Mouse (Mus musculus): ENCODE data around the gene Hdac10. TPM values are rescaled to one million over a fixed set of nuclear protein-coding genes. Genes with fewer than 3 reads are reported as not detected.
A peak's percentile ranks its signal among the peaks of the same experiment; 100 is the strongest.

Hdac10 gene
- 24.3 and 24.5 TPM in 2 replicates for polyA plus RNA-seq (2015; fragmentation: Nextera tagmentation; extraction: Ambion mirVana)

DNA sequence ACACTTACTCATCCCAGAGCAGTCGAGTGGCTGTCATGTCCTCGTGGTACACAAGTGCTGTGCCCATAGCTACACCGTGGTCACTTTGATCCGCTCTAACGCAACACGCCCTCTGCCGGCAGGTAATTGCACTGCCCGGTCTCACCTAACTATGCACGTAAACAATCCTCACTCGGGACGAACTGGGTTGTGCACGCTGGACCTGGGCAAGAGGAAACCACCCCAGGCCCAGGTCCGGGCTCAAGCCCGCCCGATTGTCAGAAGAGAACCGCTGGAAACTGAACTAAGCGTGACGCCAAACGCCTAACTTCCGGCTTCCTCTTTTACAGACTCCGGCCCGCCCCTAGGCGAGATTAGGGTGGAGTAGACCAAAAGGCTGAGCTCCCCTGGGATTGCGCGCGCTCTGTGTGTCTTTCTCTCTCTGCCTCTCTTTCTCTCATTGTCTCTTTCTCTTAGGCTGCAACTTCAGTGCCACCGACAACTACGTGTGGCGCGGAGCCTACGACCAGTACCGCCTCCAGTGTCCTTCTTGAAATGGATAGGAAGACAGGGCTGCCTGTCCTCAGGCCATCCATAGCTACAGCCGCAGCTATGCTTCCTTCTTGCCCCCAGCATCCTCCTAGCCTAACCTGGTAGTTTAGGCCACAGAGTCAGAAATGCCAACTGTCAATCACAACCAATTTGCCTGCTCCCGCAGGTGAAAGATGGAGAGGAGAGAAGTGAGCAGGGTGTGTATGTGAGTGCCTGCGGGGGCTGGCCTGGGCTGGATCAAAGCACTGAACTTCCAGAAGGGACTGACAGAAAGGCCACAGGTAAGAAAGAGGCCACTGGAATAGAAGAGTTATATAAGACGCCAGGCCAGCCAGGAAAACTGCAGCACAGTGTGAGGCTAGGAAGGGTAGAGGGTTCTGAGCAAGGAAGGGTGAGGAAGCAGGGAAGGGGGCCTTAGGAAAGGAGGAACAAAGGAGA, at the start of gene Hdac10:
Gene Hdac10 (minus strand): TSS at position 319 of the 969 bp plus-strand sequence.
- peak; percentile 85 for ATAC-seq (ENCODE audit: low FRiP score)
- H3K4me3 ChIP-seq, result peak within 1 kb of the TSS; percentile 57
- 3% methylated on average over 36 of the region's 36 CpGs for WGBS
- peak within 1 kb of the TSS; percentile 82 for H3K27ac ChIP-seq
- no peaks in the 10 kb centered on the region for H3K9me3 ChIP-seq
- H3K4me1 ChIP-seq (replicated peaks), result peaks cover 28% of the 10 kb centered on the region
- H3K27me3 ChIP-seq, result no peaks in the 10 kb centered on the region
- peaks cover 14% of the 10 kb centered on the region for H3K36me3 ChIP-seq
- H3K9ac ChIP-seq, result peak within 1 kb of the TSS; percentile 71
- H3K4me2 ChIP-seq, result peak within 1 kb of the TSS; percentile 79

DNA sequence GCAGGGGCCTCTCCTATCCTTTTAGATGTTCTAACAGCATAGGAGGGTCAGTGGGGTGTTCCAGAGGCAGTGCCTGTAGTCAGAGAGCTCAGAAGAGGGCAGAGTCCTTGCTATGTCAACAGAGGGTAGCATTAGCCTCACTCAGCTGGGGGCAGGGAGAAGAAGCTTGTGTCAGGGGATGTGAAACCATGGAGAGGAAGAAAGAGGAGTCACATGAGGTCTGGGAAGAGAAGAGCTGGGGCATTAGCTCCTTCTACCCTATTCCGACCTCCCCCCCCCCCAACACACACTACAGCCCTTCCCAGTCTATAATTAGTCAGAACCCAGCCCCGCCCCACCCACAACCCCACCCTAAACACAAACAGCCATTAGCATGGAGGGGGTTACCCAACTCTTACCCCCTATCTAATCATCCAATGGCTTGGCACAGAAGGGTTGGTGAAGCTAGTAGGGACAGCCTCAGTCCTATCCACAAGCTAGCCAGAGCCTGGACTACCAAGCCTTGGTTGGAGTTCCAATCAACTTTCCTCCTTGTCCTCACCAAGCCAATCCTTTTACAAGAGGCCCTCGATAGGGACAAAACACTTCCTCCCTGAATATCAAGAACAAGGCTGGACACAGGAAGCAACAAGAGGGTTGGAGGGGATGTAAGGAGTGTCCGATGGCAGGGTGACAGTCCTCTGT, 49.2 kb upstream of the Hdac10 start:
- 78% methylated on average over 4 of the region's 4 CpGs for WGBS

DNA sequence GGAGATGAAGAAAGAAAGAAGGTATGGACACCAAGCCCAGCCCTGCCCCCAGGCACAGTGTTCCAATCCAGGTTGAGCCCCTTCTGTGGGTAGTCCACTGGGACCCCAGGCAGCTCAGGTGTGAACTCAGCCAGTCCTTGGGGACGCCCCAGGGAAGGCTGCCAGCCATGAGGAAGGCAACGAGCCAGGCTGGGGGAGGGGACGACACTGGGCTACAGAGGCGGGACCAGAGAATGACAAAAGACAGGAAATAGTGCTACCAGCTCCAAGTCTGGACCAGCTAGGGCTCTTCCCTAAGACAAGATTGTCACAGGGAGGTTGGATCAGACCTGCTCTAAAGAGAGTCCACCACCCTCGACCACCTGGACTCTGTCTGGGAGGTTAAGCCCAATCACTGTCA, 48.6 kb upstream of the Hdac10 start:
- no peak for ATAC-seq (ENCODE audit: low FRiP score)
- Histone ChIP-seq H3K27ac (peak overlapping the region; percentile 66), H3K9me3 (no peaks in the 10 kb centered on the region), H3K4me3 (peak overlapping the region; percentile 11), H3K4me1 (replicated peaks) (peaks cover 89% of the 10 kb centered on the region), H3K9ac (peak overlapping the region; percentile 61), H3K36me3 (no peaks in the 10 kb centered on the region), H3K27me3 (0 out of 2 replicates have a peak, but pooled peaks cover 3% of the 10 kb centered on the region), H3K4me2 (peak overlapping the region; percentile 97)
- 13% methylated on average over 5 of the region's 5 CpGs for WGBS

More for the DNA sequence above, 49.2 kb upstream of the Hdac10 start:
- peak overlapping the region; percentile 66 for H3K27ac ChIP-seq
- peaks cover 89% of the 10 kb centered on the region for H3K4me1 ChIP-seq (replicated peaks)
- no peaks in the 10 kb centered on the region for H3K9me3 ChIP-seq
- ATAC-seq (ENCODE audit: low FRiP score), result no peak
- 0 out of 2 replicates have a peak, but pooled peaks cover 3% of the 10 kb centered on the region for H3K27me3 ChIP-seq
- H3K4me3 ChIP-seq, result peak overlapping the region; percentile 86; the same call in 1 of the 2 replicates
- no peaks in the 10 kb centered on the region for H3K36me3 ChIP-seq
- H3K9ac ChIP-seq, result peak overlapping the region; percentile 61
- peak overlapping the region; percentile 97 for H3K4me2 ChIP-seq

DNA sequence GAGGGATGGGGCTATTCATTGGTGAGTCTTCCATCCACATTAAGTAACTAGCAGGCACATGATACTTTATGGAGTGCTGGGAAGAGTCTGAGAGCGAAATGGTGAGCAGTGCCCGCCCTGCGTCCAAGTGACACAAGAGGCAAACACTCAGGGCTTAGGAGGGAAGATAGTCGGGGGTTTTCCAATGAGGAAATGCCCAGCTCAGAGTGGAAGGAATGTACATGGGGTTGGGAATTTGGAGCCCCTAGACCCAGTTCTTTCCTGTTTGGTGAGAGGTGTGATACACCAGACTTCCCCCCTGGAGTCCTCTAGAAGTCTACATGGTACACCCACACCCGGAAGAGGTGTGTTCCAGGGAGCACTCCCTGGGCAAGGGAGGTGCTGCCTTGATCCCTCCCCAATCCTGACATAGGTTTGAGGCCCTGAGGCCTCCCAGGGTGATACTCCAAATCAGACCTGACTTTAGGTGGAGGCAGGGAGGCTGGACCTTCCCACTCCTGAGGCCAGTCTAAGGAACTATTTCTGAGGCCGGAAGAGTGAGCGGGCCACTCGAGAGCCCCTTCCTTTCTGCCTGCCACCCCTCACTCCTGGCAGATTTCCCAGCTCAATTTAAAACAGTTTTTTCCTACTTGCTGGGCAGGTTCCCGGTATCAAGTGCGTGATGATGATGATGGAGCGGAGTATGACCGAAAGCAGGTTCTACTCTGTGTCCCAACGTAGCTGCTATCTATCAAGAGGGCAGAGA, 47.1 kb upstream of the Hdac10 start:
- no peaks in the 10 kb centered on the region for H3K36me3 ChIP-seq
- H3K27ac ChIP-seq, result no peak overlapping the region
- H3K4me2 ChIP-seq, result 0 out of 2 replicates have a peak overlapping the region, but pooled peaks have one; percentile 99
- peaks cover 88% of the 10 kb centered on the region for H3K4me1 ChIP-seq (replicated peaks)
- H3K9me3 ChIP-seq, result no peaks in the 10 kb centered on the region
- H3K4me3 ChIP-seq, result no peak overlapping the region
- peak overlapping the region; percentile 55 for H3K9ac ChIP-seq
- ATAC-seq (ENCODE audit: low FRiP score), result no peak
- 0 out of 2 replicates have a peak, but pooled peaks cover 3% of the 10 kb centered on the region for H3K27me3 ChIP-seq
- 83% methylated on average over 13 of the region's 13 CpGs for WGBS

DNA sequence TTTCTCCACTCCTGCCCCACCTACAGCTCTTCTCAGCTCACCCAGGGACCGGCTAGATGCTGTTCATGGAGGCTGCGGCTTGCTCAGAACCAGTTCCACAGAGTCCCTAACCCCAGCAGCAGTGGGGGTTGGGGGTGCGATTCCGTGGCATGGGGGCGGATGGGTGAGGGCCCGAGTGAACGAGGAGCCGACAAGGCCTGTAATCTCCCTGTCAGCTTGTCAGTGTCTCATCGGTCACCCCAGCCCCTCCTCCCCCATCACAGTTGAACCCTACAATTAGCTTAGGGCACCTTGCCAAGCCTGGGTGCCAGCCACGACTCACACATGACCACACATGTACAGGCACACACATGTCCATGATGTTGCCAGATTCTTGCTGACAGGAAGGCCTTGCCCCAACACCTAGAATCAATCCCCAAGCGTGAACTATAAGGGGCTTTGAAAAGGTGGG, 46.4 kb upstream of the Hdac10 start:
- H3K4me2 ChIP-seq, result peak overlapping the region; percentile 99
- H3K27ac ChIP-seq, result no peak overlapping the region
- peaks cover 6% of the 10 kb centered on the region for H3K36me3 ChIP-seq
- H3K4me3 ChIP-seq, result no peak overlapping the region
- WGBS, result 54% methylated on average over 11 of the region's 11 CpGs
- H3K9me3 ChIP-seq, result no peaks in the 10 kb centered on the region
- 0 out of 2 replicates have a peak, but pooled peaks cover 3% of the 10 kb centered on the region for H3K27me3 ChIP-seq
- peaks cover 94% of the 10 kb centered on the region for H3K4me1 ChIP-seq (replicated peaks)
- no peak for ATAC-seq (ENCODE audit: low FRiP score)
- H3K9ac ChIP-seq, result peak overlapping the region; percentile 80; the same call in 1 of the 2 replicates

DNA sequence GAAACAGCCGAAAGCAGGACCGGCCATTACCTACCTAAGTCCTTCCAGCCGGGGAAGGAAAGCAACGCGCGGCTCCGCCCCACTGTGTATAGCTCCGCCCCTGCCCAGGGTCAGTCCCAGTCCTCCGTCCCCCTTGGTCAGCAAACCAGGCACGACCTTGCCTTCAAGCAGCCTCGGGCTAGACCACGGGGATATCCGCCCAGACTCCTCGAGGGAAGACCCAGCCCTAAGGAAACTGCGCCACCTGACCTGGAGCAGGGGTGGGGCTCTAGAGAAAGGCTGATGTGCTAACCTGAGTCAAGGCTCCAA, 45.4 kb upstream of the Hdac10 start:
- Histone ChIP-seq H3K4me3 (peak overlapping the region; percentile 57), H3K27me3 (0 out of 2 replicates have a peak, but pooled peaks cover 3% of the 10 kb centered on the region), H3K9ac (peak overlapping the region; percentile 80), H3K4me2 (peak overlapping the region; percentile 99), H3K36me3 (peaks cover 12% of the 10 kb centered on the region), H3K4me1 (replicated peaks) (peaks cover 95% of the 10 kb centered on the region), H3K27ac (peak overlapping the region; percentile 83), H3K9me3 (no peaks in the 10 kb centered on the region)
- 0 out of 2 replicates have a peak, but pooled peaks have one; percentile 47 for ATAC-seq (ENCODE audit: low FRiP score)
- under 1% methylated on average over 15 of the region's 15 CpGs for WGBS

DNA sequence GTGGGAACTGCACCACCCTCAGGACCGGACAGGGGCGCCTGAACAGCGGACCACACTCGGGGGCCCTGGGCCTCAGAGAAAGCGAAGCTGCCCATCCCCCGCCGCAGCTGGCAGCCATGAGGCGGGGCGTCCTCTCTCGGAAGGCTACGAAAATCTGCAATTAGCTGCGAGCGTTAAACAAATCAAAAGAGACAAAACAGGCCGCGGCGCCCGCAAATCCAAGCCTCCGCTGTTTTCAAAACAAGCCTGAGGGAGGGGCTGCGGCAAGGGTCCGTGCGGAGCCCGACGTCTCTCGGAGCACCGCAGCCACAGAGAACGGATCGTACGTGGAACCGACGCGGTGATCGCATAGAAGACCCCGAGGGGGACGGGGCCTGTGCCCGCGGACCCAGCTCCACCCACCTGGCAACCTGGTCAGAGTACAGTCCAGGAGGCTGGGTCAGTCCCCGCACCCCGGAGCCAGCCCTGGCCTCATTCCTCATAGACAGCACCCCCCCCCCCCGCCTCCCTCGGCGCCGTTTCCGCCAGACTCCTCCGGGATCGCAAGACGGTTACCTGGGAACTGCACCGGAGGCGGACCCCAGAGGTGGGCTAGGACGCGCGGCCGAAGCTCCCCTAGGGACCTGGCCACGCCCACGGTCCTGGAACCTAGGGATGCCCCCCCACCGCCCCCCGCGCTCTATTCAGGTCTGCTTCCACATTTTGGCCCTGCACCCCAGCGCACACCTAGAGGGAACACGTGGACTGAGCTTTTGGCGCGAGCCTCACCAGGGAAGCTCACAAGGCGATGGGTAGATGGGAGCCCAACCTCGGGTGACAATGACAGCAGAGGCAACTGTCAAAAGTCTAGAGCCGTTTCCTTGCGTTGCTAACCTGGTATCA, 44.8 kb upstream of the Hdac10 start:
- Histone ChIP-seq H3K9ac (peak overlapping the region; percentile 80), H3K4me1 (replicated peaks) (peaks cover 90% of the 10 kb centered on the region), H3K27ac (peak overlapping the region; percentile 83), H3K4me2 (peak overlapping the region; percentile 99), H3K4me3 (peak overlapping the region; percentile 57), H3K27me3 (0 out of 2 replicates have a peak, but pooled peaks cover 3% of the 10 kb centered on the region), H3K9me3 (no peaks in the 10 kb centered on the region), H3K36me3 (peaks cover 18% of the 10 kb centered on the region)
- peak; percentile 36 for ATAC-seq (ENCODE audit: low FRiP score)
- 0% methylated on average over 64 of the region's 65 CpGs for WGBS

DNA sequence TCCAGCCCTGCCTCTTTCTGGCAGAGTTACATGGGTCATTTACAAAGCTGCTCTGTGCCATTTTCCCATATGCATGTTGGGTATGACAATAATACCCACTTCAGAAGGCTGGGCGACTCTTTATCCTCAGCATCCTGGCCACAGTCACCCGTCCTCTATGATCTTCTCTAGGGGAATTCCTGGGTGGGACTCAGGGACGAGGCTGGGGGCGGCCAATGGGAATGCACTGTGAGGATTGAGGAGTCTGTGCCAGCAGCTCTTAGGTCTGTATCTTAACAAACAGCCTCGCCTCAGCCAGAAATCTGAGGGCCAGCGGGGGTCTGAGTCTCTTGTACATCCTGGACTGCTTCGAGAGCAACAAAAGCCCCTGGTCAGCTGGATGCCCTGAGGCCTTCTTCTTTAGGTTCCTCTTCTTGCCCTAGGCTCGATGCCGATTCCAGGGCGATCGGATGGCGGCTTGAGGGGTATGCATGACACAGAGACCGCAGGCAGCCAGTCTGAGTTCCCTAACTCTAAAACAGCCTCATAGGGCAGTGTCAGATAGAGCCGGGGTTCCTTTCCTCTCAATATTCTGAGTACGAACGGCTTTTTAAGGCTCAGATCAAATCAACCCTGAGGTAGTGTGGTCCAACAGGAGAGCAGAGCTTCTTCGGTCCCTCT, 43.9 kb upstream of the Hdac10 start:
- no peaks in the 10 kb centered on the region for H3K9me3 ChIP-seq
- H3K27ac ChIP-seq, result peak overlapping the region; percentile 83
- peaks cover 82% of the 10 kb centered on the region for H3K4me1 ChIP-seq (replicated peaks)
- peak overlapping the region; percentile 99 for H3K4me2 ChIP-seq
- 0 out of 2 replicates have a peak, but pooled peaks cover 3% of the 10 kb centered on the region for H3K27me3 ChIP-seq
- peak overlapping the region; percentile 80 for H3K9ac ChIP-seq
- WGBS, result 28% methylated on average over 17 of the region's 17 CpGs
- ATAC-seq (ENCODE audit: low FRiP score), result no peak
- H3K4me3 ChIP-seq, result peak overlapping the region; percentile 57
- H3K36me3 ChIP-seq, result peaks cover 26% of the 10 kb centered on the region

DNA sequence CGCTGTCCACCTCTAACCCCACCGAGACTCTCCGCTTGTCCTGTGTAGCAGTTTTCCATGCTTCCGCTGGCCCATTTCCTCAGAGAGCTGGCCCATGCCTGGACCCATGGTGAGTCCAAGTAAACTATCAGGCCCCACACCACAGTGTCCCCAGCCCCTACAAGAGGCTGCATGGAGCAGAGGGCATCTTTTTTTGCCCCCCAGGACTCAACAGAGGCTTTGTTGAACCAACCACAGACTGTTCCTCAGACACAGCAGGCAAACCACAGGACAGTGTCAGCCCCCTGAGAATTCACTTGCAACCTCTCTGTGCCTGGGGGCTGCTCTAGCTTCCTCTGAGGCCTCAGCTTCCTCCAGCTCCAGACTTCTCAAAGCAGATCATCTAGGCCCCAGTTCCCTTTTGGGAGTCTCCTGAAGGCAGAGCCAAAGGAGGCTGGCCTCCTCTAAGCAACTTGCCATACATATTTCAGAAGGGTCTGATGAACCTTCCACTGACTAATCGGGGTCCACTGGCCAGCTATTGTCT, 43.1 kb upstream of the Hdac10 start:
- no peak overlapping the region for H3K4me3 ChIP-seq
- H3K27ac ChIP-seq, result no peak overlapping the region
- H3K9ac ChIP-seq, result peak overlapping the region; percentile 80; the same call in 1 of the 2 replicates
- no peak for ATAC-seq (ENCODE audit: low FRiP score)
- peaks cover 73% of the 10 kb centered on the region for H3K4me1 ChIP-seq (replicated peaks)
- peaks cover 35% of the 10 kb centered on the region for H3K36me3 ChIP-seq
- H3K9me3 ChIP-seq, result no peaks in the 10 kb centered on the region
- 89% methylated on average over 5 of the region's 5 CpGs for WGBS
- 0 out of 2 replicates have a peak, but pooled peaks cover 3% of the 10 kb centered on the region for H3K27me3 ChIP-seq
- H3K4me2 ChIP-seq, result no peak overlapping the region

DNA sequence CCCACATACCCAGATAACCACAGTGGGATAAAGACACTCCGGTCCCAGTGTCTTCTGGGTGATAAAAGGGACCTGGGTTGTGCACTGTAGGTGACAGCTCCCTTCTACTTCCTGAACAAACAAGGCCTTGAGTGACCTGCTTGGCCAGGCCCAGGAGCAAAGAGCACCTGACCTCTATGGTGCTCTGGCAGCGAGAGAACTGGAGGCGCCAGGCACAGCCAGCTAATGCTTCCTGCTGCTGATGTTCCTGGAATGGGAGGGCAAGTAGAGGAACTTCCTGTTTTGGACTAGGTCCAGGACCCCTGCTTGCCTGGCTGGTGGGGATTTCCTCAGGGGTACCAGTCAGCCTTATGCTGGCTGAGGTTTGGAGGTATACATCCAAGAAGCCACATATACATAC, 41.6 kb upstream of the Hdac10 start:
- H3K27ac ChIP-seq, result peak overlapping the region; percentile 58; the same call in 1 of the 2 replicates

More for the DNA sequence above, 41.6 kb upstream of the Hdac10 start:
- no peak overlapping the region for H3K4me2 ChIP-seq
- peak overlapping the region; percentile 46 for H3K9ac ChIP-seq
- peaks cover 49% of the 10 kb centered on the region for H3K36me3 ChIP-seq
- peaks cover 58% of the 10 kb centered on the region for H3K4me1 ChIP-seq (replicated peaks)
- ATAC-seq (ENCODE audit: low FRiP score), result no peak
- WGBS, result 64% methylated on average over 3 of the region's 3 CpGs
- H3K4me3 ChIP-seq, result no peak overlapping the region
- 0 out of 2 replicates have a peak, but pooled peaks cover 3% of the 10 kb centered on the region for H3K27me3 ChIP-seq
- no peaks in the 10 kb centered on the region for H3K9me3 ChIP-seq
